Mouse (Mus musculus): ENCODE data around the gene Rassf5. TPM values are rescaled to one million over a fixed set of nuclear protein-coding genes. Genes with fewer than 3 reads are reported as not detected.

Gene Rassf5
- total and polyA plus RNA-seq, 2 experiments from 2014 or later = 8.3 to 12.9 TPM

DNA sequence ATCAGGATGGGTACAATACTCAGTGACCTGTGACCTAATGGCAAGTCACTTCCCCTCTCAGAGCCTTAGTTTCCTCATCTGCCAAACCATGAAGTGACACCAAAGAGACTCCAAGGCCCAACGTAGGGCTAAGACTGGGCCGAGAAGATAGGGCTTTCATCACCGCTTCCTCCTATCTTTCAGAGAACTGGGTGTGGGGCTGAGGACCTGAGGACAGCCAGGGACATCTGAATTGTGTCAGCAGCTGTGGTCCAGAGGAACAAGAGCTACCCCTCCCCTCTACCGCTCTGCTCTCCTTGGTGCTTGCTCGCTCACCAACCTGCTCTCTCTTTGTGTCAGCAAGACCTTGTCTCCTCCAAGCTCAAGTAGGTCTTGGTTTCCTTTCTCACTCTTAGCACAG, 56.4 kb downstream of the Rassf5 start:
- no peaks in the 10 kb centered on the region for H3K27me3 ChIP-seq (ENCODE audit: insufficient read depth, low read length)
- 96% methylated on average over 5 of the region's 5 CpGs for WGBS
- H3K9me3 ChIP-seq (ENCODE audit: low read length) = no peaks in the 10 kb centered on the region
- H3K4me3 ChIP-seq (ENCODE audit: low read length) = no peak overlapping the region
- TF ChIP-seq CTCF (IDR thresholded peaks at IDR 0.05; ENCODE audit: low read depth) = no peak
- DNase-seq (ENCODE audit: low spot score) (no peak), ATAC-seq (no peak)
- H3K4me1 ChIP-seq (ENCODE audit: insufficient read depth, low read length) = no peaks in the 10 kb centered on the region
- H3K4me2 ChIP-seq (ENCODE audit: low read depth, low read length) = no peak overlapping the region
- no peak overlapping the region for H3K9ac ChIP-seq (replicated peaks; ENCODE audit: low read length)
- no peaks in the 10 kb centered on the region for H3K36me3 ChIP-seq (ENCODE audit: insufficient read depth, low read length)
- no peak overlapping the region for H3K27ac ChIP-seq

GRCm38 (mm10) chr1:131187856-131188255, 57.2 kb downstream of the Rassf5 start:
- ATAC-seq (no peak), DNase-seq (ENCODE audit: low spot score) (no peak)
- Histone ChIP-seq H3K27me3 (ENCODE audit: insufficient read depth, low read length) (no peaks in the 10 kb centered on the region), H3K9me3 (ENCODE audit: low read length) (no peaks in the 10 kb centered on the region), H3K36me3 (ENCODE audit: insufficient read depth, low read length) (no peaks in the 10 kb centered on the region), H3K27ac (no peak overlapping the region), H3K9ac (replicated peaks; ENCODE audit: low read length) (no peak overlapping the region), H3K4me2 (ENCODE audit: low read depth, low read length) (no peak overlapping the region), H3K4me1 (ENCODE audit: insufficient read depth, low read length) (no peaks in the 10 kb centered on the region), H3K4me3 (ENCODE audit: low read length) (no peak overlapping the region)
- no peak for TF ChIP-seq CTCF (IDR thresholded peaks at IDR 0.05; ENCODE audit: low read depth)
- 87% methylated on average over 5 of the region's 5 CpGs for WGBS

DNA sequence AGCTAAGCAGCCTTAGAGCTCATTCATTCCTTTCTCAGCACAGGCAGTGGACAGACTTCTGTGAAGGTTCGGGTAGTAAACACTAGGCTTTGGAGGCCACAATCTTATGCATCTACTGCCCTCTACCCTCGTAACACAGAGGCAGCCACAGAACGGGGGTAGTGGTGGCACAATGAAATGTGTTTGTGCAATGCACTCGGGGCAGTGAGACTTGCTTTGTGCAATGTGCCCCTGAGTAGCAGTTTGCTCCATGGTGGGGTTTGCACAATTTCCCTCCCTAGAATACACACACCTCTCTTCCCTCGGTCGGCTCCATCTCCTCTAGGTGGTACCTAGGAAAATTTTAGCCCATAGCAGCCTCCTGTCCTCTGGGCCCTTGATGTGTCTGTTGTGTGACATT, 58.1 kb downstream of the Rassf5 start:
- WGBS = 73% methylated on average over 6 of the region's 6 CpGs
- no peak for TF ChIP-seq CTCF (IDR thresholded peaks at IDR 0.05; ENCODE audit: low read depth)

DNA sequence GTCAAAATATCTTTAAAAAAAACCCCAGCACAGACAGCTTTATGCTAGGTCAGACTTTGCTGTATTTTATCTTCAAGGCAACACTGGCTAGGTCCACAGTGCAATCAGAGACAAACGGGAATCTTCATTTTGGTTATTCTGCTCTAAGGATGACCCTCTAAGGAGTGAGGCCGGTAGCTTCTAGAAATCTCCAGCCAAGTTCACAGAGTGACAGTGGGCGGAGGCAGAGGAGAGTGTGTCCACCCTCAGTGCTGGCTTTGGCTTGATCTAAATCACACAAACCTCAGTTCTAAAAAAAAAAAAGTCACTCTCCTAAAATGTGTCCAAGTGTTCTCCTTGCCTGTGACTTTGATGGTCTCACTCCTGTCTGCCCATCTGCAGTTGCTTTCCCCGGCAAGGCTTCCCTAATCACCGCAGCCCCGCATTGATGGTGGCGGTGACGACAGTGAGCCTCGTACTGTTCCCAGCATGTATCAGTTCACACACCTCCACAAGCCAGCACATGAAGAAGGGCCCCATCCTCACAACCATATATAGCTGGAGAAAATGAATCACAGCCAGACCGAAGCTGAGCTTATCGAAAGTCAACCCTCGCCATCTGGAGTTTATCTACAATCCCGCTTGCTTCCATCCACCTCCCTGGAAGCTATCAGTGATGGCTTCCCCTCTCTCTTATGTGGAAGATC, 59.1 kb downstream of the Rassf5 start:
- no peak overlapping the region for H3K9ac ChIP-seq (replicated peaks; ENCODE audit: low read length)
- TF ChIP-seq CTCF (IDR thresholded peaks at IDR 0.05; ENCODE audit: low read depth) = no peak
- H3K4me1 ChIP-seq (ENCODE audit: insufficient read depth, low read length) = no peaks in the 10 kb centered on the region
- H3K27ac ChIP-seq = no peak overlapping the region
- DNase-seq (ENCODE audit: low spot score) (no peak), ATAC-seq (no peak)
- no peak overlapping the region for H3K4me2 ChIP-seq (ENCODE audit: low read depth, low read length)
- no peaks in the 10 kb centered on the region for H3K9me3 ChIP-seq (ENCODE audit: low read length)
- no peaks in the 10 kb centered on the region for H3K27me3 ChIP-seq (ENCODE audit: insufficient read depth, low read length)
- 88% methylated on average over 13 of the region's 13 CpGs for WGBS
- no peak overlapping the region for H3K4me3 ChIP-seq (ENCODE audit: low read length)
- peaks cover 1% of the 10 kb centered on the region for H3K36me3 ChIP-seq (ENCODE audit: insufficient read depth, low read length)

More for the DNA sequence above, 58.1 kb downstream of the Rassf5 start:
- Histone ChIP-seq H3K9ac (replicated peaks; ENCODE audit: low read length) (no peak overlapping the region), H3K27ac (no peak overlapping the region), H3K27me3 (ENCODE audit: insufficient read depth, low read length) (no peaks in the 10 kb centered on the region), H3K4me3 (ENCODE audit: low read length) (no peak overlapping the region), H3K9me3 (ENCODE audit: low read length) (no peaks in the 10 kb centered on the region), H3K4me2 (ENCODE audit: low read depth, low read length) (no peak overlapping the region), H3K4me1 (ENCODE audit: insufficient read depth, low read length) (no peaks in the 10 kb centered on the region), H3K36me3 (ENCODE audit: insufficient read depth, low read length) (no peaks in the 10 kb centered on the region)
- DNase-seq (ENCODE audit: low spot score) (no peak), ATAC-seq (no peak)

- H3K27ac ChIP-seq = no peak overlapping the region
- DNase-seq (ENCODE audit: low spot score) (no peak), ATAC-seq (no peak)
- 82% methylated on average over 8 of the region's 8 CpGs for WGBS
- peaks cover 5% of the 10 kb centered on the region for H3K36me3 ChIP-seq (ENCODE audit: insufficient read depth, low read length)
- no peaks in the 10 kb centered on the region for H3K9me3 ChIP-seq (ENCODE audit: low read length)
- H3K4me3 ChIP-seq (ENCODE audit: low read length) = no peak overlapping the region
- no peak overlapping the region for H3K4me2 ChIP-seq (ENCODE audit: low read depth, low read length)
- TF ChIP-seq CTCF (IDR thresholded peaks at IDR 0.05; ENCODE audit: low read depth) = no peak
- H3K4me1 ChIP-seq (ENCODE audit: insufficient read depth, low read length) = no peaks in the 10 kb centered on the region
- H3K9ac ChIP-seq (replicated peaks; ENCODE audit: low read length) = no peak overlapping the region
- no peaks in the 10 kb centered on the region for H3K27me3 ChIP-seq (ENCODE audit: insufficient read depth, low read length)
These were observed 60.0 kb downstream of the Rassf5 start for GRCm38 (mm10) chr1:131184956-131185660.

DNA sequence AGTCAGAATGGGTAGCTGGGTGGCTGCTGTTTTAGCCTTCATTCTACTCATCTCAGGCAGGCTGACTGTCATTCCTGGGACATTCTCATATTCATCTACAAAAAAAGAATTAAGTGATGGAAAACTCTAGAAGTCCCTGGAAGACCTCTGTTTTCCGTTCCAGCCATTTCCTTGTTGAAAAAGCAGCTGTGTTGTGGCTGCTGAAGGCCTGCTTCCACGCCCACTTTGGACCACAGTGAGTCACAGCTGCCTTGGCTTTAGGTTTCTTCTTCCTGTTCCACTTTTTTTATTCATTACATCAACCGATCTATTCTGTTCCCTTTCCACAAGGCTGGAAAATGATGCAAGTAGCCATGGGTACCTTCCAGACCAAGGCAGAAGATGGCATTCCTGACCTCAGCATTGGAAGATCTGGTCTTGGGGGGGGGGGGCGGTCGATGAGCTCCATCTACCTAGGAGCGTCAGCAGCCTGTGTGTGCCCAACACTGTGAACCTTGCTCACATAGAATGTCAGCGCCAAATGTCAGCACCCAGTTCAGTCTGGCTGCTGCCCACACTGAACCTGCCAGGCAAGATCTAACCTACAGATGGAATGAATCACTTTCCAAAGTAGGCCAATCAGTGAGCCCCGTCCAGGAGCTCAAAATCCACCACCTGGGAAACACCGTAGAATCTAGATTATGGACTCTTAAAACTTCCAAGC, 60.7 kb downstream of the Rassf5 start:
- WGBS = 87% methylated on average over 9 of the region's 9 CpGs
- Histone ChIP-seq H3K27me3 (ENCODE audit: insufficient read depth, low read length) (no peaks in the 10 kb centered on the region), H3K9me3 (ENCODE audit: low read length) (no peaks in the 10 kb centered on the region), H3K36me3 (ENCODE audit: insufficient read depth, low read length) (peaks cover 10% of the 10 kb centered on the region), H3K27ac (no peak overlapping the region), H3K4me1 (ENCODE audit: insufficient read depth, low read length) (no peaks in the 10 kb centered on the region), H3K9ac (replicated peaks; ENCODE audit: low read length) (no peak overlapping the region), H3K4me3 (ENCODE audit: low read length) (no peak overlapping the region), H3K4me2 (ENCODE audit: low read depth, low read length) (no peak overlapping the region)
- DNase-seq (ENCODE audit: low spot score) (no peak), ATAC-seq (no peak)
- TF ChIP-seq CTCF (IDR thresholded peaks at IDR 0.05; ENCODE audit: low read depth) = no peak
